Mouse (Mus musculus): Measurements from ENCODE around the gene Usp22.

The Usp22 gene

GRCm38 (mm10) chr11:61108911-61109361 lies 65.9 kb downstream of the Usp22 start:
- no peak for DNase-seq (ENCODE audit: extremely low spot score, low read depth, low spot score)

- DNase-seq (ENCODE audit: extremely low spot score, low read depth, low spot score) = peak; percentile 96
Measured at GRCm38 (mm10) chr11:61104241-61104901, 70.5 kb downstream of the Usp22 start.

GRCm38 (mm10) chr11:61102397-61103339 lies 72.2 kb downstream of the Usp22 start:
- DNase-seq (ENCODE audit: extremely low spot score, low read depth, low spot score) = no peak
